ENCODE assay signal across 28 mouse cellular contexts in genomic region chr11:97190992-97191391, GRCm38 (mm10). TPM values are rescaled to one million over a fixed set of nuclear protein-coding genes. Genes with fewer than 3 reads are reported as not detected.
A peak's percentile ranks its signal among the peaks of the same experiment; 100 is the strongest.
DNase-seq lines count a peak whose midpoint lies in the region; ATAC-seq and TF ChIP-seq lines count a peak whose summit lies in the region.
"Had no signal": no experiment of that assay in that cellular context is flagged by ENCODE, and none has a peak within 500 bp of the region (broad histone marks: within the 10 kb centered on the region; RNA-seq: fewer than 3 reads in every experiment).

No protein-coding gene starts in this region.

- peak overlapping the region; percentile 58 for H3K27ac ChIP-seq in CH12.LX (ENCODE audit: insufficient read depth, low read depth)
- H3K27ac ChIP-seq in small intestine, adult 2 months (ENCODE audit: insufficient read depth, low read depth, low read length): 0 out of 2 replicates have a peak overlapping the region, but pooled peaks have one; percentile 34
- no peak overlapping the region for H3K27ac ChIP-seq in left cerebral cortex, adult 2 months
- H3K27ac ChIP-seq in hindbrain, postnatal 0 days: no peak overlapping the region
- H3K27ac ChIP-seq: embryonic facial prominence, embryonic 10.5 days; forebrain, embryonic 10.5 days; heart, adult 2 months; hindbrain, embryonic 10.5 days; kidney, embryonic 15.5 days; limb, embryonic 15.5 days; liver, embryonic 14.5 days; lung, embryonic 15.5 days; midbrain, embryonic 10.5 days had no signal

- H3K36me3 ChIP-seq in CH12.LX (replicated peaks in 1 of 2; ENCODE audit: control insufficient read depth in 1 of 2, insufficient read depth in 1 of 2, low read length in 1 of 2): peaks cover 0 to 3% of the 10 kb centered on the region in 2 experiments
- no peaks in the 10 kb centered on the region for H3K36me3 ChIP-seq in small intestine, adult 2 months (ENCODE audit: control insufficient read depth, insufficient read depth, low read length)
- no peaks in the 10 kb centered on the region for H3K36me3 ChIP-seq in hindbrain, postnatal 0 days (ENCODE audit: insufficient read depth, low read length)

- 77% methylated on average over 6 of the region's 6 CpGs for WGBS in small intestine, adult 2 months
- 94% methylated on average over 6 of the region's 6 CpGs for WGBS in hindbrain, postnatal 0 days

- no peaks in the 10 kb centered on the region for H3K27me3 ChIP-seq in CH12.LX (replicated peaks)
- H3K27me3 ChIP-seq in small intestine, adult 2 months (ENCODE audit: control insufficient read depth, insufficient read depth, low read length): no peaks in the 10 kb centered on the region
- no peaks in the 10 kb centered on the region for H3K27me3 ChIP-seq in hindbrain, postnatal 0 days (ENCODE audit: insufficient read depth, low read length)
- H3K27me3 ChIP-seq: kidney, embryonic 15.5 days; limb, embryonic 15.5 days; lung, embryonic 15.5 days had no signal

- H3K4me2 ChIP-seq in CH12.LX (ENCODE audit: insufficient read depth, low read depth, poor library complexity, severe bottlenecking): peak overlapping the region; percentile 18; the same call in 1 of the 2 replicates
- H3K4me2 ChIP-seq in hindbrain, postnatal 0 days (ENCODE audit: low read depth, low read length): no peak overlapping the region
- H3K4me2 ChIP-seq: kidney, embryonic 15.5 days; limb, embryonic 15.5 days; lung, embryonic 15.5 days had no signal

- in situ Hi-C loops in CH12.LX (cut with MboI; ENCODE audit: low pct_ligation_motif_present, low pct_unique_long_range_greater_than_20kb, low sequenced_read_pairs): no loop called here

- peak; percentile 34 for DNase-seq in layer of hippocampus, adult 9-11 months
- no peak for DNase-seq in layer of hippocampus, adult 8-10 months (ENCODE audit: low spot score in 2 of 2)
- peak; percentile 97 for DNase-seq in CH12.LX (ENCODE audit: extremely low read depth)
- DNase-seq in left cerebral cortex, adult 2 months (ENCODE audit: extremely low spot score in 1 of 2, low spot score in 2 of 2): no peak
- no peak for DNase-seq in hindbrain, postnatal 0 days (ENCODE audit: low spot score)
- DNase-seq: adrenal gland, postnatal 10 days; cerebellum, adult 2 months; forebrain, postnatal 0 days; gastrocnemius, postnatal 14 days; kidney, postnatal 36 days; left cerebral cortex, postnatal 4 days; right cerebral cortex, adult 18-20 months; spleen, adult 18-20 months; thymus, adult 2 months had no signal

- no peak; the same call in 1 of the 2 replicates for TF ChIP-seq RAD21 in CH12.LX (IDR thresholded peaks at IDR 0.05; ENCODE audit: low read depth, low read length)

- H3K9ac ChIP-seq in CH12.LX (ENCODE audit: insufficient read depth, low read depth): peak overlapping the region; percentile 15; the same call in 1 of the 2 replicates
- H3K9ac ChIP-seq in hindbrain, postnatal 0 days (replicated peaks; ENCODE audit: low read length): no peak overlapping the region
- H3K9ac ChIP-seq: forebrain, postnatal 0 days; kidney, embryonic 15.5 days; limb, embryonic 15.5 days; liver, embryonic 14.5 days; lung, embryonic 15.5 days had no signal

- ATAC-seq in common myeloid progenitor, adult 5-6 weeks (replicated peaks; ENCODE audit: low read depth, poor library complexity, severe bottlenecking): peak; percentile 4; the same call in 1 of the 2 replicates
- no peak for ATAC-seq in hindbrain, postnatal 0 days
- ATAC-seq: forebrain, postnatal 0 days; hindbrain, embryonic 16.5 days; intestine, embryonic 16.5 days; midbrain, embryonic 16.5 days had no signal

- peaks cover 14 to 54% of the 10 kb centered on the region in 2 experiments; a peak in 3 of 4 replicates for H3K4me1 ChIP-seq in CH12.LX (ENCODE audit: control insufficient read depth in 1 of 2, insufficient read depth in 2 of 2)
- no peaks in the 10 kb centered on the region; the same call in 1 of the 2 replicates for H3K4me1 ChIP-seq in small intestine, adult 2 months (ENCODE audit: control insufficient read depth, insufficient read depth, insufficient read length, low read length)
- H3K4me1 ChIP-seq in hindbrain, postnatal 0 days (ENCODE audit: insufficient read depth, low read length): peaks cover 6% of the 10 kb centered on the region; the same call in 1 of the 2 replicates

- no peak overlapping the region for H3K4me3 ChIP-seq in CH12.LX (replicated peaks in 1 of 3; ENCODE audit: low read depth in 2 of 3, low read length in 2 of 3, poor library complexity in 1 of 3)
- no peak overlapping the region for H3K4me3 ChIP-seq in small intestine, adult 2 months (ENCODE audit: low read depth, low read length)
- no peak overlapping the region for H3K4me3 ChIP-seq in left cerebral cortex, adult 2 months
- no peak overlapping the region for H3K4me3 ChIP-seq in hindbrain, postnatal 0 days (ENCODE audit: low read length)
- H3K4me3 ChIP-seq: embryonic facial prominence, embryonic 10.5 days; forebrain, embryonic 10.5 days; heart, adult 2 months; hindbrain, embryonic 10.5 days; kidney, embryonic 15.5 days; limb, embryonic 15.5 days; lung, embryonic 15.5 days; midbrain, embryonic 10.5 days had no signal

- peak; percentile 94 for TF ChIP-seq EP300 in CH12.LX (IDR thresholded peaks at IDR 0.05; ENCODE audit: low read length)

- no peaks in the 10 kb centered on the region for H3K9me3 ChIP-seq in CH12.LX (replicated peaks; ENCODE audit: low read length)
- H3K9me3 ChIP-seq in hindbrain, postnatal 0 days (ENCODE audit: low read length): no peaks in the 10 kb centered on the region
- H3K9me3 ChIP-seq: embryonic facial prominence, embryonic 10.5 days; forebrain, embryonic 10.5 days; hindbrain, embryonic 10.5 days; kidney, embryonic 15.5 days; limb, embryonic 15.5 days; lung, embryonic 15.5 days; midbrain, embryonic 10.5 days had no signal

- intact Hi-C loops in left cerebral cortex, adult 2 months (cut with DNase I): no loop called here

- H3K79me2 ChIP-seq in CH12.LX (replicated peaks; ENCODE audit: control insufficient read depth, extremely low read depth, insufficient read depth, poor library complexity, severe bottlenecking): peaks cover 19% of the 10 kb centered on the region

- dilution Hi-C loops in CH12.LX (cut with MboI; ENCODE audit: extremely low pct_ligation_motif_present, extremely low pct_unique_long_range_greater_than_20kb, low sequenced_read_pairs): no loop called here

- no peak for TF ChIP-seq POLR2A in CH12.LX (IDR thresholded peaks at IDR 0.05; ENCODE audit: low read depth, low read length)
- TF ChIP-seq POLR2A in small intestine, adult 2 months (IDR thresholded peaks at IDR 0.05; ENCODE audit: low read depth, low read length): no peak

- TF ChIP-seq CTCF in CH12.LX (conservative IDR thresholded peaks at IDR 0.05 in 1 of 2, IDR thresholded peaks at IDR 0.05 in 1 of 2; ENCODE audit: low read depth in 2 of 2, low read length in 2 of 2): no peak
- no peak for TF ChIP-seq CTCF in small intestine, adult 2 months (IDR thresholded peaks at IDR 0.05; ENCODE audit: extremely low read depth, insufficient read length, insufficient replicate concordance, low read depth, low read length)
- TF ChIP-seq CTCF in left cerebral cortex, adult 2 months (IDR thresholded peaks at IDR 0.05): no peak
- TF ChIP-seq CTCF in hindbrain, postnatal 0 days (IDR thresholded peaks at IDR 0.05; ENCODE audit: low read depth): no peak

TF ChIP-seq in CH12.LX, 34 proteins besides CTCF, POLR2A, EP300 and RAD21 (continues in another document):
- peak; percentile 42; the same call in 1 of the 2 replicates for TF ChIP-seq KAT2A (IDR thresholded peaks at IDR 0.05; ENCODE audit: insufficient replicate concordance, low read length)
- peak; percentile 49 for TF ChIP-seq SIN3A (IDR thresholded peaks at IDR 0.05; ENCODE audit: low read length)
- TF ChIP-seq MAX (IDR thresholded peaks at IDR 0.05; ENCODE audit: low read length): peak; percentile 71
- TF ChIP-seq UBTF (IDR thresholded peaks at IDR 0.05; ENCODE audit: low read depth, low read length): no peak
- TF ChIP-seq ETS1 (conservative IDR thresholded peaks at IDR 0.05; ENCODE audit: low read depth, low read length): peak; percentile 92
- TF ChIP-seq MAZ (IDR thresholded peaks at IDR 0.05; ENCODE audit: low read depth, low read length): 0 out of 2 replicates have a peak, but pooled peaks have one; percentile 23
- TF ChIP-seq NELFE (IDR thresholded peaks at IDR 0.05; ENCODE audit: low read depth, low read length): no peak
- TF ChIP-seq POLR2AphosphoS2 (IDR thresholded peaks at IDR 0.05; ENCODE audit: low read depth, low read length): 0 out of 2 replicates have a peak, but pooled peaks have one; percentile 31
- TF ChIP-seq MAFK (IDR thresholded peaks at IDR 0.05; ENCODE audit: insufficient replicate concordance, low read length): peak; percentile 91
- TF ChIP-seq ZC3H11A (IDR thresholded peaks at IDR 0.05; ENCODE audit: low read depth, low read length): no peak
- no peak for TF ChIP-seq GABPA (IDR thresholded peaks at IDR 0.05; ENCODE audit: insufficient replicate concordance, low read depth, low read length)
- TF ChIP-seq IRF4 (IDR thresholded peaks at IDR 0.05; ENCODE audit: low read depth, low read length): peak; percentile 69
- TF ChIP-seq PAX5 (IDR thresholded peaks at IDR 0.05; ENCODE audit: low read length): no peak
- TF ChIP-seq ELF1 (IDR thresholded peaks at IDR 0.05; ENCODE audit: low read depth, low read length): no peak; the same call in 1 of the 2 replicates
- no peak for TF ChIP-seq USF1 (IDR thresholded peaks at IDR 0.05; ENCODE audit: low read depth, low read length)
- TF ChIP-seq ZKSCAN1 (IDR thresholded peaks at IDR 0.05; ENCODE audit: borderline replicate concordance, low read depth, low read length): no peak

RNA-seq across cellular contexts. Expression of gene Kpnb1, which starts 3.3 kb away (rescaled TPM):
- total RNA-seq in layer of hippocampus, adult 8-10 months (2022): 100 to 1,000 TPM; 126 to 131 (median 130) TPM
- 194 and 264 TPM in 2 replicates for total RNA-seq in CH12.LX (2012; rRNA removed)
- total RNA-seq in CH12.LX (2014; rRNA removed): 234 and 260 TPM in 2 replicates
- 411 and 465 TPM in 2 replicates for polyA plus RNA-seq in CH12.LX (2012; ENCODE audit: insufficient read length, low read depth)
- total RNA-seq in common myeloid progenitor, adult 5-6 weeks (2017): 350 and 405 TPM in 2 replicates
- polyA plus RNA-seq in small intestine, adult 2 months (2012; rRNA removed): 7.5 and 13.5 TPM in 2 replicates
- total RNA-seq in left cerebral cortex, adult 2 months (2021): 100 to 1,000 TPM; 108 to 120 TPM
- 97.9 and 100 TPM in 2 replicates for total RNA-seq in hindbrain, postnatal 0 days (2014; rRNA removed)
- polyA plus RNA-seq in hindbrain, postnatal 0 days (2015; fragmentation: Nextera tagmentation; extraction: Ambion mirVana): 26.1 and 26.9 TPM in 2 replicates

RNA-seq across cellular contexts. Expression of gene Tbkbp1, which starts 39.7 kb away (rescaled TPM):
- total RNA-seq in layer of hippocampus, adult 8-10 months (2022): 10 to 100 TPM; 85.9 to 92.0 (median 89.4) TPM
- total RNA-seq in CH12.LX (2012; rRNA removed) (2.1 and 3.1 TPM in 2 replicates), CH12.LX (2014; rRNA removed) (0.44 and 1.2 TPM in 2 replicates)
- polyA plus RNA-seq in CH12.LX (2012; ENCODE audit: insufficient read length, low read depth): 5.2 and 5.7 TPM in 2 replicates
- 0.78 and 2.5 TPM in 2 replicates for total RNA-seq in common myeloid progenitor, adult 5-6 weeks (2017)
- 7.5 and 11.4 TPM in 2 replicates for polyA plus RNA-seq in small intestine, adult 2 months (2012; rRNA removed)
- 10 to 100 TPM; 52.7 to 56.8 TPM for total RNA-seq in left cerebral cortex, adult 2 months (2021)
- total RNA-seq in hindbrain, postnatal 0 days (2014; rRNA removed): 45.4 and 53.8 TPM in 2 replicates
- polyA plus RNA-seq in hindbrain, postnatal 0 days (2015; fragmentation: Nextera tagmentation; extraction: Ambion mirVana): 9.6 and 10.1 TPM in 2 replicates

Comparison
In these comparisons a context has a peak if more than half of its experiments do, and no peak if none do; other contexts are left out.
1. DNase-seq: peak in layer of hippocampus, adult 9-11 months (single experiment) and CH12.LX (single experiment); none in layer of hippocampus, adult 8-10 months (0 of 2), left cerebral cortex, adult 2 months (0 of 2) and hindbrain, postnatal 0 days (single experiment).
2. H3K27ac ChIP-seq: peak in CH12.LX (single experiment) and small intestine, adult 2 months (single experiment); none in left cerebral cortex, adult 2 months (single experiment) and hindbrain, postnatal 0 days (single experiment).
3. RNA of gene Tbkbp1, which starts 39.7 kb away (total RNA-seq): 85.9 to 92.0 TPM in layer of hippocampus, adult 8-10 months, 52.7 to 56.8 TPM in left cerebral cortex, adult 2 months and 45.4 to 53.8 TPM in hindbrain, postnatal 0 days; 0.44 to 3.1 TPM in CH12.LX and 0.78 to 2.5 TPM in common myeloid progenitor, adult 5-6 weeks; every median in the first group is over 10 times any median in the second.